Mouse (Mus musculus) left cerebral cortex, postnatal 25 days (tissue): ENCODE measurements around the gene Prr23a1. TPM values are rescaled to one million over a fixed set of nuclear protein-coding genes. Genes with fewer than 3 reads are reported as not detected.

Experiments used
- DNase-seq, 2 experiments: peaks; one replicate each; pipeline ENCODE4 v3.0.0; 2022; ENCODE audit warnings: low spot score in 2 of 2, mixed read lengths in 1 of 2
- intact Hi-C: fragments of 180-260 bp; cut with DNase I; formaldehyde crosslinking; loops from one replicate; pipeline ENCODE4 v1.15.1; 2025
- total RNA-seq, 2 experiments: library from RNA; stranded (reverse); gene quantifications; 2 replicates each; pipeline ENCODE4 v1.2.3; 2021

Prr23a1 gene
- not detected for total RNA-seq

GRCm38 (mm10) chr9:98842117-98842516 lies at the start of gene Prr23a1:
Gene Prr23a1, plus strand, starts transcription at chr9:98842503.
- intact Hi-C loops: no loop called here
- no peak for DNase-seq

GRCm38 (mm10) chr9:98799021-98799420 lies 43.3 kb upstream of the Prr23a1 start:
- DNase-seq: no peak
- intact Hi-C loops: no loop called here

- intact Hi-C loops: no loop called here
- no peak for DNase-seq
Measured at GRCm38 (mm10) chr9:98803971-98804370, 38.3 kb upstream of the Prr23a1 start.

DNA sequence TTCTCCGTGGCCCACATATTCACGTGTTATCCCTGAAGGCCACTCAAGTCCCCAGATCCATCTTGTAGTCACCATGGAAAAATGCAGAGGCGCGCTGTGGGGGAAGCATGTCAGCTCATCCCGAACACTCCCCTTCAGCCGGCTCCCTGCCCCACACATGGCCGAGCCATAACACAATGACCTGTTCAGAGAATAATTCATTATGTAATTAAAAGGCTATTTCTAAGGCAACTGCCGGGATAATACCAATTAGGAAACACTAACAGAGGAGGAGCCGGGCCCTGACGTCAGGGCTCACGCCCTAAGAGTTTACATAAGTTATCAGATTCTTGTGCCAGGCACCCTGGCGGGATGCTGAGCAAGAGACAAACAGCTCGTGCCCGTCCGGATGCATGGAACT lies 36.8 kb upstream of the Prr23a1 start:
- intact Hi-C loops: no loop called here

GRCm38 (mm10) chr9:98805934-98806333 lies 36.4 kb upstream of the Prr23a1 start:
- intact Hi-C loops: no loop called here

More for the DNA sequence above, 36.8 kb upstream of the Prr23a1 start:
- DNase-seq: no peak

GRCm38 (mm10) chr9:98807631-98808030 lies 34.7 kb upstream of the Prr23a1 start:
- DNase-seq: no peak
- intact Hi-C loops: loop anchor here (2.0 kb wide), 1 partner anchor 193 kb away; no protein-coding TSS in a partner anchor

More at GRCm38 (mm10) chr9:98805934-98806333, 36.4 kb upstream of the Prr23a1 start:
- peak; percentile 13 to 26 for DNase-seq

DNA sequence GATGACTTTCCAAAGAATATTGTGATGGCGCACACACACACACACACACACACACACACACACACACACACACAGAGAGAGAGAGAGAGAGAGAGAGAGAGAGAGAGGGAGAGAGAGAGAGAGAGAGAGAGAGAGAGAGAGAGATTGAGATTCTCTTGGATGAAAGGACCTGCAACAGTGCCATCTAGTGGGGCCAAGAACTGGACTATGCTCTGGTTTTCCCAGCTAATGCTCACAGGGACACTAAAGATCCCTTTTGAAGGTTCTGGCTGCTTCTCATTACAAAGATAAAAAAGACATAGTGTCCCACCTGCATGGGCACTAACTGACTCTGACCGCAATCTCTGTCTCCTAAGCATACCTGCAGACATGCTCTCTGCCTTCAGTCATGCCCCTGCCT lies 32.8 kb upstream of the Prr23a1 start:
- DNase-seq: peak; percentile 50 to 58
- intact Hi-C loops: loop anchor here (1.0 to 2.0 kb wide), 2 partner anchors 163 to 195 kb away; no protein-coding TSS in a partner anchor

GRCm38 (mm10) chr9:98816066-98816465 lies 26.2 kb upstream of the Prr23a1 start:
- DNase-seq: no peak
- intact Hi-C loops: no loop called here

DNA sequence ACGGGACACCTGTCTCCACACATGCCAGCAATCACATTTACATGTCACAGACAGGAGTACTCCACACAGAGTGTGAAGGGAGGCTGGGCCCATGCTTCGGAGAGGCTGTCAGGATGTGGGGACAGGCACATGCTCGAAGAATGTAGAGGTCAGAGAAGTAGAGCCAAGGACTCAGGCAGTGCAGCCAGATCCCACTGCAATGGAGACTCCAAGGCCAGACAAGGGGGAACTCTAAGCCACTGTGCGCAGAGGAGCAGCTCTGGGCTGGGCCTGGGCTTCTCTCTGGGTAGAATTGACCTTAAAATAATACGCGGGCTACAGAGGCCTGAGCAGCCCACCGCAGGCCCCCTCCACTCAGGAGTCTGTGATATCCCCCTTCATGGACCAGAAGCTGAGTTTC lies 24.7 kb upstream of the Prr23a1 start:
- DNase-seq: no peak
- intact Hi-C loops: no loop called here

- no peak for DNase-seq
- intact Hi-C loops: no loop called here
Measured at GRCm38 (mm10) chr9:98818971-98819370, 23.3 kb upstream of the Prr23a1 start.

DNA sequence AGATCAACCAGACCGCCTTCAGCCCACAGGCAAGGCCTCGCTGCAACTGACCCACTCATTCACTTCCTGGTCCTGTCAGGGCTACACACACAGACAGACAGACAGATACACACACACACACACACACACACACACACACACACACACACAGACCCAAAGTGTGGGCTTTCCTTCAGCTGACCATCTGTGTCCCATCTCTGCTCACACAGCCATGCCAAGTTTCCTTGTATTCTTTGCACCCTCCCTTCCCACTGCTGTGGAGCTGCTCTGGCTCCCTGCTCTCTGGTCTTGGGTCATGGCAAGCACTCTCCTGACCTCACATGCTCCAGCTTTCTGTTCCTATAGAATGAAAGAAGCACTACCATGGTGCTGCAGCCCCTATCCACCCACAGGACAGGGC lies 22.8 kb upstream of the Prr23a1 start:
- no peak for DNase-seq
- intact Hi-C loops: no loop called here

- intact Hi-C loops: no loop called here
- DNase-seq: no peak
Measured at GRCm38 (mm10) chr9:98820461-98820860, 21.8 kb upstream of the Prr23a1 start.

DNA sequence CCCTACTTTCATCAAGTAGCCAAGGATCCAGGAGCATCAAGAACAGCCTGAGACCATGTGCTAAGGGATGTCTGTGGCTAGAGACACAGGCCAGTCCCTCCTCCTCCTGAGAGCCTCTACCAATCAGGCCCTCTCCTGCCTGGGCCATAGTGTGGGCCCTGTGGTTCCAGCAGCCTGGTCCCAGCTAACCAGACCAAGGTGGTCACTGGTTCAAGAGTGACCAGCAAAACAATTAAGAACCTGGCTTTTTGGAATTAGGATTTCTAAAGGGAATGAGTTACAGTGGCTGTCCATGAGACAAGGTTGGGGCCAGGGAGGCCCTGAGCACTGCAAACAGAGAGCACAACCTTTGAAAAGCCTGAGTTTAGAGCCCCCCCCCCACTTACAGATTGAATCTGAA lies 21.2 kb upstream of the Prr23a1 start:
- DNase-seq: no peak
- intact Hi-C loops: no loop called here

DNA sequence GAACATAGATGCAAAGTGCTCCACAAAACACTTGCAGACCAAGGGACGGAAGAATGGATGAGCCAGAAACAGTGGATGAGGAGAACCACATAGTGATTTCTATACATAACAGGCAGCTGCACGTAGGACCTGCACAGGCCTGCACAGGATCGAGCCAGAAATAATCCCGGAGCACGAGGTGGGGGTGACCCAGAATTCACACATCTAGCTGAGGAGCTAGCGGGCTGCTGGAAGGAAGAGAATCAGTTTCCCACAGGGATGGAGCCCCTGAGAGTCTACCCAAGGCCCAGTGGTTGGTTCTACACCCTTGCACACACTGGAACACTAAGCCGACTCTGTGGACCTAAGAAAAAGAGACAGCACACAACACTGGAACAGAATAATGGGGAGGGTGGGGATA lies 18.5 kb upstream of the Prr23a1 start:
- no peak for DNase-seq
- intact Hi-C loops: no loop called here

- DNase-seq: no peak
- intact Hi-C loops: no loop called here
Measured at GRCm38 (mm10) chr9:98829508-98829907, 12.8 kb upstream of the Prr23a1 start.

DNA sequence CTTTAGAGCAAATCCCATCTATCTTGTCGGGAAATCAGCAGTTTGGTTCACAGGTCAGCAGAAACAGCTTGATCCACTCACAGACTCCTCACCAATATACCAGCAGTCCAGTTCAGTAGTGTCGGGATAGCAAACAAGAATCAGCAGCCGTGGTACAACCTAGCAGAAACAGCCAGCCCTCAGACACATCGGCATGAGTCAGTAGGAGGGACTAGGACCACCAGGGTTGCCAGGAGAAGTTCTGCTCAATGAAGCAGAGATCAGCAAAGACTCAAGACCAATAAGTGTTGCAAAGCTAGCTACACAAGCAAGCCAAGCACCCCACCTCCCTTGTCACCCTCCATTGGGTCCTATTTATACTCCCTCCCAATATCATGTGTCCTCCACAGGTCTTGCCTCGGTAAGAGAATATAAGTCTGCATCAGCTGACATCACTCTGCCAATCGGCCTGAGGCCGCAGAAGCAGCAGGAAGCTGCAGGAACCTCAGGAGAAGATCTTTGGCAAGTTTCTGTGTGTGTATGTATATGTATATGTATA lies 4.7 kb upstream of the Prr23a1 start:
- intact Hi-C loops: no loop called here
- no peak for DNase-seq

GRCm38 (mm10) chr9:98856210-98856609 lies 13.9 kb downstream of the Prr23a1 start, which contains the start of gene Prr23a2:
Gene Prr23a2, plus strand, starts transcription at chr9:98856494.
- no peak for DNase-seq

GRCm38 (mm10) chr9:98863463-98863862 lies 21.2 kb downstream of the Prr23a1 start:
- DNase-seq: no peak
- intact Hi-C loops: no loop called here

More at GRCm38 (mm10) chr9:98856210-98856609, 13.9 kb downstream of the Prr23a1 start, which contains the start of gene Prr23a2:
- intact Hi-C loops: no loop called here

- DNase-seq: no peak
- intact Hi-C loops: no loop called here
Measured at GRCm38 (mm10) chr9:98864571-98864970, 22.3 kb downstream of the Prr23a1 start, which contains the start of gene Prr23a3. Gene Prr23a3, plus strand, starts transcription at chr9:98864767.
